Mouse (Mus musculus): ENCODE data around the gene Spata46. TPM values are rescaled to one million over a fixed set of nuclear protein-coding genes. Genes with fewer than 3 reads are reported as not detected.

Spata46 gene
- total RNA-seq, 2 experiments from 2014 or later = not detected

DNA sequence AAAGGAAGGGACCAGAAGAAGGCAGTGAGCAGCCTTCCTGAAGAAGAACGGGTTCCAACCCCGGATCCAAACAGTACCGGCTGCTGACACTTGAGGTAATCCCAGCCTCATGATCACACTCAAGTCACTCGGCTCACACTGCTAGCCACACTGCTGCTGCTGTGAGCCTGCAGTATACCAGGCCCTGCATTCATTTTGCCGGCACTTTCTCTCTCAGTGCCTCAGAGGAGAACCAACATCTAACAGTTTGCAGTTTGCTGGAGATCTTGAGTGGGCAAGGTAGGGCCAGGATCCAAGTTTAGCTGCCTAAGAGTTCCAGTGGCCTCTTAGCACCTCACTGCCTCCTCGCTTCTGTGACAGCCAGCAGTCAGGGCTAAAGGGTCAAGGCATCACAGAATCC is 23.3 kb downstream of the Spata46 start:
- intact Hi-C loops (cut with DNase I; ENCODE audit: low total_unique reads) = no loop called here
- no peak for DNase-seq

DNA sequence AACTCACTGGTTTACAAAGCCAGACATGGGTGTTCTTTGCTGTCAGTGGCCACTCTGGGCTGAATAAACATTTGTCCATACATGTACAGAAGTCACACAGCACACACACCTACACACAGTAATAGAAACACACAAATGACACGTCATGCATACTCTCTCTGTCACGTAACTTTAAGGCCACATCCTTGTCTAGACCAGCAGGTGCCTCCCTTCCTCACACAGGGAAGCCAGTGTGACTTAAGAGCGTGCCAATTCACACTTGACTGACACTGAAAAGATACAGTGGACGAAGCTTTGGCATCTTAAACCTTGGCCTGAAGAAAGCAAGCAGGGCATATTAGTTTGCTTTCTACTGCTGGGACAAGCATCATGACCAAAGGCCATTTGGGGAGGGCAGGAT is 24.2 kb downstream of the Spata46 start:
- intact Hi-C loops (cut with DNase I; ENCODE audit: low total_unique reads) = no loop called here
- DNase-seq = no peak

DNA sequence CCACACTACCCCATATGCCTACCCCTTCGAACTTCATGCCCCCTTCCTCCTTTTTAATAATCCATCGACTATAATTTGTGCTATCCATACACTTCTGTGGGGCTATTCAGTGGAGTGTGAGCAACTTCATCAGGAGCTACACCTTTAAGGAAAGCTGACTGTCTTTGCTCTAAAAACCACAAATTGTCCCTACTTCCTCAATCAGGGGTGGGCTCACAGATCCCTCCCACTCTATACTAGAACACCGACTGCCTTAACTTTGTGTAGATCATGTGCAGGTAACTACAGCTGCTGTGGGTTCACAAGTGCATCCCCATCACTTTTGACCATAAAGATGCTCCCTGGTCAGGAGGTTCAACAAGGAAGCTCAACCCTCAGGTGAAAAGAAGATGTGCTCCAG is 31.3 kb downstream of the Spata46 start:
- intact Hi-C loops (cut with DNase I; ENCODE audit: low total_unique reads) = no loop called here
- no peak for DNase-seq

DNA sequence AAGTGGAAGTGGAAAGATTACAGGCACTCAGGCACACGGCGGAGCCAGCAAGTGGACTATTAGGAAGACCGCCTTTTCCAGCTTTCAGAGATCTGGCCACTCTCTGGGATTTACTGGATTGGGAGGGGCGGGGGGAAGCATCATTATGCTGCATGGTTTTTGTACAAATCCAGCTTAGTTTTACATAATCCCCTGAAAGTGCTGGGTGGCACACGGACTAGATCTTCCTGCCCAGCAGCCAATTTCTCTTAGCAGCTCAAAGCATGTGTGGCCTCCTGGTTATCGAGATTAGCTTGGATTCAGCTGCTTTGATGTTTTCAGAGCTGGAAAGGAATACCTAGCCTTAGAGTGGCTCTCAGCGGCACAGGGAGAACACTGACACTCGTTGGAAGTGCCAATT is 34.5 kb downstream of the Spata46 start:
- intact Hi-C loops (cut with DNase I; ENCODE audit: low total_unique reads) = no loop called here

DNA sequence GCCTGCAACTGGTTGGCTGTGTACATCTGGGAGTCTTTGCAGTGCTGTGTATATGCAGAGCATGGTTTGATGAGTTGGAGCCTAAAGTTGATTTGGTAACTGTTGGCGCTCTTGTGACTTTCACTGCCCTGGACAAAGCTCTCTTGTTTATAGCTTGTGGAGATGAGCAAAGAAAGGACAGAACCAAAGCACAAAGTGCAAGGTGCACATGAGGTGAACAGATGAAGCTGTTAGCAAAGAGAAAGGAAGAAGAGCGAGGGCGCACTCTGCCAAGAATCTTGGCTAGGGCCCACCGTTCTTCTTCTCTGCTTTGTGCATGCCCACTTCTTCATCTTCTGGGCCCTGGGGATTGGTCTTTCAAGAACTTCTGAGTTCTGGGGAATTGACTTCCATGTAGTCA is 35.3 kb downstream of the Spata46 start:
- intact Hi-C loops (cut with DNase I; ENCODE audit: low total_unique reads) = no loop called here
- no peak for DNase-seq

More for the DNA sequence above, 34.5 kb downstream of the Spata46 start:
- no peak for DNase-seq

DNA sequence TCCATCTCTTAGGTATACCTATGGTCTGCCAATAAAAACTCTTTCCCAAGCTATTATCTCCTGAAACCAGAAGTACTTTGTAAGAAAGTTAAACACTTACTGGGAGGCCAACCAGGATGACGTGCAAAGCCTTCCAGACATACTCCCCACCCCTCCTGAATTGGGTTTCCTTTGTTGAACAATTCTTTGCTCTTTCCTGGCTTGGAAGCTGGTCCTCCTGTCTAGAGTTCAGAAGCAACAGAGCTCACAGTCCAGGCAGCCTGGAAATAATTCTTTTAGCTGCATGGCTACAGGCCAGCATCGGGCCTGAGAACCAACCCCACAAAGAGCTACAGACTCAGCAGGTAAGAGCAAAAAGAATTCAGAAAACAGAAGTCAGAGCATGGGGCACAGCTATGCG is 37.7 kb downstream of the Spata46 start:
- intact Hi-C loops (cut with DNase I; ENCODE audit: low total_unique reads) = no loop called here
- DNase-seq = no peak

DNA sequence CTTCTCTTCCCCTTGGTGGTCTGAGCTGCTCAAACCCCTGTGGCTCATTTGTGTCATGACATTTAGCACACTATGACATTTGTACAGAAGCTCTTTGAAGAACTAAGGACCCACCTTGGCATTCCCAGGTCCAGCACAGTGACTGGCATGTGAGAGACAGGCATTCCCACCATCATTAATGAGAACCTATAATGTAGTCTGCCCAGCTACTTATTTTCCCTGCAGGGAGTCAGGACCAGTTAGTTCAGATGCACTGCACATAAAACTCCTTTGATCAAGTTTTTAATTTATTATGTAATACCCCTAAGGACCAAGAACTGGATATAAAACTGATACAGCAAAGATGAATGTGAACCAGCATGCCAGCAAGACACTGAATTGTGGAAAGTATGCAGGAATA is 42.5 kb downstream of the Spata46 start:
- intact Hi-C loops (cut with DNase I; ENCODE audit: low total_unique reads) = no loop called here
- DNase-seq = no peak

DNA sequence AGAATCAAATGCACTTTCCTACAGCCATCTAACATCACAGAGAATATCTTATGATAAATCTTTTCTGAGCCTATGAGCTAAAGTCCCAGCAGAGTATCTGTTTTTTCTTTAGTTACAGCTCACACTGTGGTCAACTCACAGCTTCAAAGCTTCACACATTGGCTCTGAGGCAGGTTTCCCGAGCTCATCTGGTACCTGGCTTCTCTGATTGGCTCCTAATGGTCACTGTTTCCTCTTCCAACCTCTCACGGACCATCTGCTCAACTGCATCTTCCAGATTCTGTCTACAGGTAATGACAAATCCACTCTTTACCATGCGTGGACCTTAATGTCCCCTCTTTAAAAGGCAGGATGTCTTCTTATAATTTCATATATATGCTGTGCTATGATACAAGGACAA is 44.7 kb downstream of the Spata46 start:
- intact Hi-C loops (cut with DNase I; ENCODE audit: low total_unique reads) = no loop called here
- no peak for DNase-seq

DNA sequence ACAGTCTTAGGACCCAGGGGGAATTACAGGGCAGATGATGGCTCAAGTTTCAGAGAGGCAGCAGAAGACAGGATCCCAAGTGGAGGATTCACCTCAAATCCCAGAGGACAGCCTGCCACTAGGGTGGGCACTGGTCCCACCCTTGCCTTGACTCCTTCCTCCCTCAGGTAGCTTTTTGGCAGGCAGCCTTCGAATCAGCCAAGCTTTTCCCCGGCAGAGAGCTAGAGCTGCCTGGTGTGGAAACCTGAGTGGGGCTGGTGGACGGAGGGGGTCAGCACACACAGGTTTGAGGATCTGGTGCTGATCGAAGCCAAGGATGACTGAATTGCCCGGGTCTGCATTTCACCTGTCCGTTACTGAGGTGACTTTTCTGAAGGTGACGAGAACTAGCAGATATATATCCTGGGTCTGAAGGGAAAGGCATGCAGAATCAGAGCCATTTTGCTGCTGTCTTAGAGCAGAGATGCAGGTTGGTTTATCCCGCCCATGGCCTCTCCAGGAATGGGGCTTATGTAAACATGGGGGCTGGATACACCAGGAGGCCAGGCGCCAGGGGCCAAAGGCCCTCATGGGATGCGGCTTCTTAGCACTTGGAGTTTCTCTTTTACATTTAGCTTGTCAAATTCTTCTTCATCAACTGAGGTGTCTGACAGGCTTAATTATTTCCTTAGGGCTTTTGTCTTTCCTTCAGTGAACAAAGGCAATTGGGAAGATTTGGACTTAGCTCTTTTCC is 51.7 kb downstream of the Spata46 start:
- intact Hi-C loops (cut with DNase I; ENCODE audit: low total_unique reads) = no loop called here
- DNase-seq = no peak

Other genes with a start within 250 kb of the Spata46 start
- gene Ddr2, start 198.0 kb upstream of the Spata46 start, total RNA-seq (2021) = 10 to 100 TPM; 27.5 to 31.9 TPM
- 10 to 100 TPM; 29.9 to 36.0 TPM for gene Uap1, start 133.8 kb upstream of the Spata46 start, total RNA-seq (2021)
- 10 to 100 TPM; 10.2 to 10.4 TPM for gene Uhmk1, start 93.4 kb upstream of the Spata46 start, total RNA-seq (2021)
- not detected for gene Sh2d1b2, start 76.1 kb upstream of the Spata46 start, total RNA-seq (2021)
- not detected for gene Sh2d1b1, start 31.5 kb upstream of the Spata46 start, total RNA-seq (2021)
- under 1 TPM; 0.84 to 0.92 TPM for gene Gm7694, start 2.5 kb upstream of the Spata46 start, total RNA-seq (2021)